Comparison of ENCODE assay signal across 9 mouse cellular contexts in the genomic region with DNA sequence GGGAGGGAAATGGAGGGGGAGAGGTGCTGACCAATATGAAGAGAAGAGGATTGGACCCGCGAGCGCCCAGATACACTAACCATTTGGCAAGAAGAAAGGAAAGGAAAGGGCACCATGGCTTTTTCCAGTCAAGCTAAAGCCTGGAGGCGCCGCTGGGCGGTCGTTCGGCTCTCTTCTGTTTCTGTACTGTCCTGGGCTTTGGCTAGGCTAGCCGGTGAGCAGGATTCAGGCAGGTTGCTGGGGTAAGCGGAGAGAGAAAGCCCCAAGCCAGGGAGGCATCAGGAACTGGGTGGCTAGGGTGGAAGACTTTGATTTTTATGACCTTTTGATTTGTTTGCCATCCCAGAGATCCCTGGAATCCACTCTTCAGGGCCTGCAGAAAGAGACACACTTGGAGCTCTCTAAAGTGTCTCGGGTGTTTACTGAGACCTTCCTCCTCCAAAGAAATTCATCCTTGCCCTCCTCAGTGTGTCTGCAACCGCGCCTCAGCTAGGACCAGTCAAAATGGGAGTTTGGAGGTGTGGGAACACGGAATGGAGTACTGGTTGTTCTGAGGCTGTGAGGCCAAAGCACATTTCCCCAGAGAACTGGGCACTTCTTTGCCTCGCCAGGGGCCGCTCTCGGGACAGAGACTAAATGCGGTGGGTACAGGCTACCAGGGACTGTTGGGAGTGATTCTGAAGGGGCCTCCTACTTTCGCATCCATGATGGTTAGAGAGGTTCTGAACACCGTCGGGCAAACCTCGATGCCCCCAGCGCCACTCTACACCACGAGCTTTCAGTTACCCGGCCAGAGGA. TPM values are rescaled to one million over a fixed set of nuclear protein-coding genes. Genes with fewer than 3 reads are reported as not detected.
DNase-seq lines count a peak whose midpoint lies in the region; ATAC-seq and TF ChIP-seq lines count a peak whose summit lies in the region.
"Had no signal": no experiment of that assay in that cellular context is flagged by ENCODE, and none has a peak within 500 bp of the region (broad histone marks: within the 10 kb centered on the region; RNA-seq: fewer than 3 reads in every experiment).

No protein-coding gene starts in this region.

- WGBS in forebrain, embryonic 11.5 days = 2% methylated on average over 25 of the region's 25 CpGs
- 2% methylated on average over 25 of the region's 25 CpGs for WGBS in liver, postnatal 0 days (ENCODE audit: insufficient replicate concordance)

- dilution Hi-C loops in CH12.LX (cut with MboI; ENCODE audit: extremely low pct_ligation_motif_present, extremely low pct_unique_long_range_greater_than_20kb, low sequenced_read_pairs) = no loop called here

- H3K79me2 ChIP-seq in CH12.LX (replicated peaks; ENCODE audit: control insufficient read depth, extremely low read depth, insufficient read depth, poor library complexity, severe bottlenecking) = no peaks in the 10 kb centered on the region

- TF ChIP-seq POLR2A in CH12.LX (IDR thresholded peaks at IDR 0.05; ENCODE audit: low read depth, low read length) = no peak

- no peak for TF ChIP-seq RAD21 in CH12.LX (IDR thresholded peaks at IDR 0.05; ENCODE audit: low read depth, low read length)

- peak overlapping the region; percentile 16; the same call in 1 of the 2 replicates for H3K4me2 ChIP-seq in CH12.LX (ENCODE audit: insufficient read depth, low read depth, poor library complexity, severe bottlenecking)
- H3K4me2 ChIP-seq in forebrain, embryonic 11.5 days (ENCODE audit: low read depth, low read length, severe bottlenecking) = peak overlapping the region; percentile 93
- H3K4me2 ChIP-seq in liver, postnatal 0 days (ENCODE audit: low read depth, low read length) = peak overlapping the region; percentile 29; the same call in 1 of the 2 replicates

- no peak for ATAC-seq in forebrain, embryonic 11.5 days (replicated peaks; ENCODE audit: low FRiP score)
- ATAC-seq in liver, postnatal 0 days = no peak
- ATAC-seq in frontal cortex, adult (ENCODE audit: low TSS enrichment) = no peak

- DNase-seq in CH12.LX (ENCODE audit: extremely low read depth) = no peak
- peak; percentile 70 for DNase-seq in forebrain, embryonic 11.5 days (ENCODE audit: low spot score)
- DNase-seq in liver, postnatal 0 days = no peak
- no peak for DNase-seq in ovary, postnatal 14 days (ENCODE audit: low spot score)
- DNase-seq in right cerebral cortex, adult 2 months (ENCODE audit: low spot score in 2 of 2) = no peak

- H3K4me1 ChIP-seq in CH12.LX (ENCODE audit: control insufficient read depth in 1 of 2, insufficient read depth in 2 of 2) (peaks cover 2 to 10% of the 10 kb centered on the region in 2 experiments; a peak in 2 of 4 replicates), E14TG2a.4 (replicated peaks; ENCODE audit: low read depth, low read length) (peaks cover 84% of the 10 kb centered on the region)
- H3K4me1 ChIP-seq in forebrain, embryonic 11.5 days (replicated peaks; ENCODE audit: control insufficient read depth, insufficient read depth, low read length) = peaks cover 33% of the 10 kb centered on the region
- H3K4me1 ChIP-seq in liver, postnatal 0 days (ENCODE audit: insufficient read depth) = peaks cover 26% of the 10 kb centered on the region

- H3K9me3 ChIP-seq in CH12.LX (replicated peaks; ENCODE audit: low read length) (peaks cover 13% of the 10 kb centered on the region), E14TG2a.4 (ENCODE audit: low read length) (no peaks in the 10 kb centered on the region)
- H3K9me3 ChIP-seq in forebrain, embryonic 11.5 days (ENCODE audit: control insufficient read depth, low read length) = no peaks in the 10 kb centered on the region
- H3K9me3 ChIP-seq in liver, postnatal 0 days (ENCODE audit: low read length) = no peaks in the 10 kb centered on the region

- H3K27me3 ChIP-seq in CH12.LX (replicated peaks) (peaks cover 82% of the 10 kb centered on the region), E14TG2a.4 (ENCODE audit: insufficient read depth, low read length) (peaks cover 92% of the 10 kb centered on the region)
- peaks cover 39% of the 10 kb centered on the region for H3K27me3 ChIP-seq in forebrain, embryonic 11.5 days (ENCODE audit: control insufficient read depth, insufficient read depth, low read length)
- H3K27me3 ChIP-seq in liver, postnatal 0 days (ENCODE audit: insufficient read depth, low read length) = peaks cover 100% of the 10 kb centered on the region

- H3K36me3 ChIP-seq in CH12.LX (replicated peaks in 1 of 2; ENCODE audit: control insufficient read depth in 1 of 2, insufficient read depth in 1 of 2, low read length in 1 of 2) (no peaks in the 10 kb centered on the region), E14TG2a.4 (ENCODE audit: insufficient read depth, low read length) (no peaks in the 10 kb centered on the region)
- no peaks in the 10 kb centered on the region for H3K36me3 ChIP-seq in forebrain, embryonic 11.5 days (ENCODE audit: control insufficient read depth, insufficient read depth, low read length)
- H3K36me3 ChIP-seq in liver, postnatal 0 days (replicated peaks; ENCODE audit: insufficient read depth, low read length) = no peaks in the 10 kb centered on the region

- H3K9ac ChIP-seq in CH12.LX (ENCODE audit: insufficient read depth, low read depth) = no peak overlapping the region
- peak overlapping the region; percentile 98 for H3K9ac ChIP-seq in forebrain, embryonic 11.5 days (ENCODE audit: low read length)
- no peak overlapping the region for H3K9ac ChIP-seq in liver, postnatal 0 days (replicated peaks)

- no peak overlapping the region for H3K27ac ChIP-seq in CH12.LX (ENCODE audit: insufficient read depth, low read depth)
- H3K27ac ChIP-seq in forebrain, embryonic 11.5 days (ENCODE audit: low read depth, low read length) = peak overlapping the region; percentile 95
- H3K27ac ChIP-seq in liver, postnatal 0 days (ENCODE audit: low read depth) = no peak overlapping the region

- TF ChIP-seq CTCF in CH12.LX (conservative IDR thresholded peaks at IDR 0.05 in 1 of 2, IDR thresholded peaks at IDR 0.05 in 1 of 2; ENCODE audit: low read depth in 2 of 2, low read length in 2 of 2) (0 out of 4 replicates have a peak, but pooled peaks of 1 of the 2 experiments have one; percentile 12), E14TG2a.4 (conservative IDR thresholded peaks at IDR 0.05; ENCODE audit: low read length) (no peak)
- TF ChIP-seq CTCF in liver, postnatal 0 days (IDR thresholded peaks at IDR 0.05; ENCODE audit: low read depth) = peak; percentile 33

- in situ Hi-C loops in CH12.LX (cut with MboI; ENCODE audit: low pct_ligation_motif_present, low pct_unique_long_range_greater_than_20kb, low sequenced_read_pairs) = no loop called here

- H3K4me3 ChIP-seq in CH12.LX (replicated peaks in 1 of 3; ENCODE audit: low read depth in 2 of 3, low read length in 2 of 3, poor library complexity in 1 of 3) = no peak overlapping the region
- H3K4me3 ChIP-seq in E14TG2a.4 (replicated peaks; ENCODE audit: low read length) = peak overlapping the region; percentile 26; the same call in 1 of the 2 replicates
- peak overlapping the region; percentile 84 for H3K4me3 ChIP-seq in forebrain, embryonic 11.5 days (ENCODE audit: low read depth, low read length)
- 0 out of 2 replicates have a peak overlapping the region, but pooled peaks have one; percentile 13 for H3K4me3 ChIP-seq in liver, postnatal 0 days (ENCODE audit: low read depth, low read length)
- H3K4me3 ChIP-seq: erythroblast, embryonic 14.5 days had no signal

- TF ChIP-seq EP300 in CH12.LX (IDR thresholded peaks at IDR 0.05; ENCODE audit: low read length) = no peak
- no peak for TF ChIP-seq EP300 in liver, postnatal 0 days (IDR thresholded peaks at IDR 0.05; ENCODE audit: low read depth)

TF ChIP-seq in CH12.LX, 34 proteins besides CTCF, POLR2A, EP300 and RAD21:
- TF ChIP-seq KAT2A (IDR thresholded peaks at IDR 0.05; ENCODE audit: insufficient replicate concordance, low read length) (no peak), USF2 (conservative IDR thresholded peaks at IDR 0.05; ENCODE audit: low read depth, low read length) (no peak), UBTF (IDR thresholded peaks at IDR 0.05; ENCODE audit: low read depth, low read length) (no peak), ETS1 (conservative IDR thresholded peaks at IDR 0.05; ENCODE audit: low read depth, low read length) (no peak), MAX (IDR thresholded peaks at IDR 0.05; ENCODE audit: low read length) (no peak), IRF4 (IDR thresholded peaks at IDR 0.05; ENCODE audit: low read depth, low read length) (no peak), ZC3H11A (IDR thresholded peaks at IDR 0.05; ENCODE audit: low read depth, low read length) (no peak), CHD2 (IDR thresholded peaks at IDR 0.05; ENCODE audit: low read length) (no peak), RCOR1 (conservative IDR thresholded peaks at IDR 0.05; ENCODE audit: low read depth, low read length) (no peak), HCFC1 (IDR thresholded peaks at IDR 0.05; ENCODE audit: low read depth, low read length) (no peak), E2F4 (IDR thresholded peaks at IDR 0.05; ENCODE audit: insufficient replicate concordance, low read depth, low read length) (no peak), BHLHE40 (IDR thresholded peaks at IDR 0.05; ENCODE audit: low read depth, low read length) (no peak), NRF1 (IDR thresholded peaks at IDR 0.05; ENCODE audit: low read depth, low read length) (no peak), MEF2A (IDR thresholded peaks at IDR 0.05; ENCODE audit: borderline replicate concordance, low read depth, low read length) (no peak), ZMIZ1 (IDR thresholded peaks at IDR 0.05; ENCODE audit: low read depth, low read length) (no peak), PAX5 (IDR thresholded peaks at IDR 0.05; ENCODE audit: low read length) (no peak), MXI1 (IDR thresholded peaks at IDR 0.05; ENCODE audit: low read depth, low read length) (no peak), ZKSCAN1 (IDR thresholded peaks at IDR 0.05; ENCODE audit: borderline replicate concordance, low read depth, low read length) (no peak), TBP (conservative IDR thresholded peaks at IDR 0.05; ENCODE audit: low read depth, low read length) (no peak), ZNF384 (IDR thresholded peaks at IDR 0.05; ENCODE audit: low read depth, low read length) (no peak)
TF ChIP-seq in CH12.LX: peak in this region for 0.

RNA-seq across cellular contexts. Expression of a gene that starts 3.3 kb away (rescaled TPM):
- total RNA-seq in CH12.LX (2012; rRNA removed) (0.30 and 0.34 TPM in 2 replicates), CH12.LX (2014; rRNA removed) (not detected in 2 replicates)
- polyA plus RNA-seq in CH12.LX (2012; ENCODE audit: insufficient read length, low read depth) = 0.17 TPM in 1 of 2 replicates, not detected in the other
- polyA plus RNA-seq in forebrain, embryonic 11.5 days (2014; fragmentation: Nextera tagmentation; extraction: Ambion mirVana) = 97.2 and 103 TPM in 2 replicates
- not detected in 2 replicates for polyA plus RNA-seq in liver, postnatal 0 days (2015; fragmentation: Nextera tagmentation; extraction: Ambion mirVana)
- polyA plus RNA-seq: thymus, postnatal 0 days had no signal

Comparison
In these comparisons a context has a peak if more than half of its experiments do, and no peak if none do; other contexts are left out.
1. H3K4me2 ChIP-seq: peak in every context shown above with its lines; median percentile 93 in forebrain, embryonic 11.5 days; 29 in liver, postnatal 0 days; 16 in CH12.LX.
2. H3K4me3 ChIP-seq: peak in E14TG2a.4 (single experiment), forebrain, embryonic 11.5 days (single experiment) and liver, postnatal 0 days (single experiment); none in CH12.LX (0 of 3).
3. RNA of a gene that starts 3.3 kb away (polyA plus RNA-seq): 97.2 to 103 TPM in forebrain, embryonic 11.5 days; 0.17 TPM in CH12.LX and not detected in liver, postnatal 0 days; every median in the first group is over 10 times any median in the second.